Mouse (Mus musculus) intestine, embryonic 16.5 days (tissue): ENCODE measurements around the gene Limk1. TPM values are rescaled to one million over a fixed set of nuclear protein-coding genes. Genes with fewer than 3 reads are reported as not detected.
A peak's percentile ranks its signal among the peaks of the same experiment; 100 is the strongest.

Experiments
- ATAC-seq: fragments of 200-750 bp; cut with Nextera tagmentation; 2 replicates; pipeline ENCODE4 v1.8.0; 2017; ENCODE audit warnings: moderate TSS enrichment, moderate library complexity
- H3K27ac ChIP-seq: fragments of 300-500 bp; sonication (generic); 2 replicates; pipeline ENCODE4 v1.5.1; 2014; ENCODE audit warnings: mild to moderate bottlenecking, low read length
- H3K27me3 ChIP-seq: fragments of 300-500 bp; sonication (generic); replicated peaks from 2 replicates; pipeline ENCODE4 v1.6.1; 2014; ENCODE audit warnings: low read length, control low read depth, mixed read lengths; ENCODE audit not compliant: control insufficient read depth, insufficient read depth
- H3K36me3 ChIP-seq: fragments of 300-500 bp; sonication (generic); 2 replicates; pipeline ENCODE4 v1.6.1; 2014; ENCODE audit warnings: low read length, control low read depth; ENCODE audit not compliant: control insufficient read depth, insufficient read depth
- H3K4me1 ChIP-seq: fragments of 300-500 bp; sonication (generic); 2 replicates; pipeline ENCODE4 v1.6.1; 2014; ENCODE audit warnings: low read length, control low read depth, mixed read lengths; ENCODE audit not compliant: control insufficient read depth, insufficient read depth
- H3K4me2 ChIP-seq: fragments of 300-500 bp; sonication (generic); 2 replicates; pipeline ENCODE4 v1.6.1; 2014; ENCODE audit warnings: low read depth, low read length, control low read depth
- H3K4me3 ChIP-seq: fragments of 300-500 bp; sonication (generic); 2 replicates; pipeline ENCODE4 v1.5.1; 2014; ENCODE audit warnings: mild to moderate bottlenecking, low read length
- H3K9ac ChIP-seq: fragments of 300-500 bp; sonication (generic); 2 replicates; pipeline ENCODE4 v1.6.1; 2014; ENCODE audit warnings: low read depth, low read length
- H3K9me3 ChIP-seq: fragments of 300-500 bp; sonication (generic); 2 replicates; pipeline ENCODE4 v1.6.1; 2016; ENCODE audit warnings: low read length, control low read depth; ENCODE audit not compliant: control insufficient read depth
- WGBS: fragments of 180-500 bp; shearing (Covaris S2); extraction: QIAGEN DNeasy Blood & Tissue Kit; methylation state at CpG from one replicate; pipeline ENCODE4 v1.1.7; 2014; 5-methylcytosine and 5-hydroxymethylcytosine counted together
- polyA plus RNA-seq: library from polyadenylated mRNA; unstranded; fragments of >200 nt; fragmentation: Nextera tagmentation; extraction: Ambion mirVana; gene quantifications from 2 replicates; pipeline ENCODE4 v1.2.1, GENCODE M21; 2015

Limk1 gene
- polyA plus RNA-seq, 1 experiment from 2014 or later, result 3.8 TPM

- 73% methylated on average over 4 of the region's 4 CpGs for WGBS
- ATAC-seq, result no peak
These were observed 41.9 kb downstream of the Limk1 start for GRCm38 (mm10) chr5:134646461-134646860.

GRCm38 (mm10) chr5:134644643-134645118 lies 43.7 kb downstream of the Limk1 start:
- peak; percentile 65 for ATAC-seq

More at GRCm38 (mm10) chr5:134646461-134646860, 41.9 kb downstream of the Limk1 start:
- Histone ChIP-seq H3K9me3 (no peaks in the 10 kb centered on the region), H3K4me2 (no peak overlapping the region), H3K27me3 (no peaks in the 10 kb centered on the region), H3K4me3 (no peak overlapping the region), H3K27ac (no peak overlapping the region), H3K9ac (no peak overlapping the region), H3K4me1 (peaks cover 5% of the 10 kb centered on the region; the same call in 1 of the 2 replicates), H3K36me3 (no peaks in the 10 kb centered on the region)

GRCm38 (mm10) chr5:134644121-134644520 lies 44.3 kb downstream of the Limk1 start:
- Histone ChIP-seq H3K36me3 (no peaks in the 10 kb centered on the region), H3K4me3 (no peak overlapping the region), H3K9me3 (no peaks in the 10 kb centered on the region), H3K4me2 (no peak overlapping the region), H3K27me3 (no peaks in the 10 kb centered on the region), H3K27ac (peak overlapping the region; percentile 43; the same call in 1 of the 2 replicates), H3K9ac (no peak overlapping the region), H3K4me1 (peaks cover 5% of the 10 kb centered on the region; the same call in 1 of the 2 replicates)
- WGBS, result 79% methylated on average over 1 of the region's 1 CpGs
- no peak for ATAC-seq

More at GRCm38 (mm10) chr5:134644643-134645118, 43.7 kb downstream of the Limk1 start:
- Histone ChIP-seq H3K4me2 (no peak overlapping the region), H3K4me3 (no peak overlapping the region), H3K4me1 (peaks cover 5% of the 10 kb centered on the region; the same call in 1 of the 2 replicates), H3K9ac (no peak overlapping the region), H3K9me3 (no peaks in the 10 kb centered on the region), H3K36me3 (no peaks in the 10 kb centered on the region), H3K27ac (peak overlapping the region; percentile 43; the same call in 1 of the 2 replicates), H3K27me3 (no peaks in the 10 kb centered on the region)
- 32% methylated on average over 8 of the region's 8 CpGs for WGBS

GRCm38 (mm10) chr5:134640371-134640770 lies 48.0 kb downstream of the Limk1 start:
- H3K9me3 ChIP-seq, result no peaks in the 10 kb centered on the region
- H3K36me3 ChIP-seq, result peaks cover 5% of the 10 kb centered on the region; the same call in 1 of the 2 replicates
- no peak overlapping the region for H3K27ac ChIP-seq
- no peak overlapping the region for H3K4me2 ChIP-seq
- no peak overlapping the region for H3K9ac ChIP-seq
- ATAC-seq, result no peak
- H3K27me3 ChIP-seq, result no peaks in the 10 kb centered on the region
- 93% methylated on average over 3 of the region's 3 CpGs for WGBS
- H3K4me1 ChIP-seq, result peaks cover 9% of the 10 kb centered on the region; the same call in 1 of the 2 replicates
- H3K4me3 ChIP-seq, result no peak overlapping the region

- Histone ChIP-seq H3K9ac (peak within 1 kb of the TSS; percentile 99), H3K27ac (peak within 1 kb of the TSS; percentile 95), H3K27me3 (no peaks in the 10 kb centered on the region), H3K4me3 (peak within 1 kb of the TSS; percentile 94), H3K9me3 (no peaks in the 10 kb centered on the region), H3K4me1 (peaks cover 7% of the 10 kb centered on the region; the same call in 1 of the 2 replicates), H3K4me2 (peak within 1 kb of the TSS; percentile 78), H3K36me3 (peaks cover 5% of the 10 kb centered on the region; the same call in 1 of the 2 replicates)
- peak; percentile 93 for ATAC-seq
- under 1% methylated on average over 50 of the region's 52 CpGs for WGBS
These were observed 49.1 kb downstream of the Limk1 start, which contains the start of gene Eif4h for GRCm38 (mm10) chr5:134639269-134639682. TSS of gene Eif4h (minus strand) at chr5:134639490.

- WGBS, result under 1% methylated on average over 63 of the region's 85 CpGs
- H3K9ac ChIP-seq, result peak overlapping the region; percentile 99
These were observed 49.7 kb downstream of the Limk1 start for GRCm38 (mm10) chr5:134638461-134639268.

GRCm38 (mm10) chr5:134637820-134638367 lies 50.5 kb downstream of the Limk1 start:
- H3K4me2 ChIP-seq, result peak overlapping the region; percentile 55
- H3K9me3 ChIP-seq, result no peaks in the 10 kb centered on the region
- no peak overlapping the region for H3K27ac ChIP-seq
- 19% methylated on average over 5 of the region's 5 CpGs for WGBS
- peaks cover 5% of the 10 kb centered on the region; the same call in 1 of the 2 replicates for H3K36me3 ChIP-seq
- no peak for ATAC-seq
- H3K27me3 ChIP-seq, result no peaks in the 10 kb centered on the region
- peak overlapping the region; percentile 94 for H3K4me3 ChIP-seq
- 0 out of 2 replicates have a peak, but pooled peaks cover 4% of the 10 kb centered on the region for H3K4me1 ChIP-seq
- peak overlapping the region; percentile 99 for H3K9ac ChIP-seq

More at GRCm38 (mm10) chr5:134638461-134639268, 49.7 kb downstream of the Limk1 start:
- Histone ChIP-seq H3K4me3 (peak overlapping the region; percentile 94), H3K4me1 (0 out of 2 replicates have a peak, but pooled peaks cover 4% of the 10 kb centered on the region), H3K36me3 (peaks cover 5% of the 10 kb centered on the region; the same call in 1 of the 2 replicates), H3K4me2 (peak overlapping the region; percentile 55), H3K27me3 (no peaks in the 10 kb centered on the region), H3K27ac (peak overlapping the region; percentile 95), H3K9me3 (no peaks in the 10 kb centered on the region)
- peak; percentile 83 for ATAC-seq

GRCm38 (mm10) chr5:134632841-134633240 lies 55.6 kb downstream of the Limk1 start:
- 70% methylated on average over 2 of the region's 2 CpGs for WGBS
- H3K27ac ChIP-seq, result no peak overlapping the region
- H3K4me1 ChIP-seq, result peaks cover 12% of the 10 kb centered on the region; the same call in 1 of the 2 replicates
- no peak for ATAC-seq
- H3K36me3 ChIP-seq, result peaks cover 10% of the 10 kb centered on the region; the same call in 1 of the 2 replicates
- no peak overlapping the region for H3K4me3 ChIP-seq
- no peak overlapping the region for H3K9ac ChIP-seq
- no peak overlapping the region for H3K4me2 ChIP-seq
- no peaks in the 10 kb centered on the region for H3K9me3 ChIP-seq
- H3K27me3 ChIP-seq, result no peaks in the 10 kb centered on the region

GRCm38 (mm10) chr5:134630835-134631234 lies 57.6 kb downstream of the Limk1 start:
- no peak overlapping the region for H3K9ac ChIP-seq

More at GRCm38 (mm10) chr5:134630835-134631234, 57.6 kb downstream of the Limk1 start:
- H3K9me3 ChIP-seq, result no peaks in the 10 kb centered on the region
- H3K27ac ChIP-seq, result no peak overlapping the region
- H3K4me2 ChIP-seq, result no peak overlapping the region
- H3K36me3 ChIP-seq, result peaks cover 7% of the 10 kb centered on the region; the same call in 1 of the 2 replicates
- H3K4me1 ChIP-seq, result peaks cover 8% of the 10 kb centered on the region; the same call in 1 of the 2 replicates
- H3K27me3 ChIP-seq, result no peaks in the 10 kb centered on the region
- no peak for ATAC-seq
- H3K4me3 ChIP-seq, result no peak overlapping the region
